Mouse (Mus musculus): ENCODE results near the gene Pou5f1. TPM values are rescaled to one million over a fixed set of nuclear protein-coding genes. Genes with fewer than 3 reads are reported as not detected.
"Not testable (repeated sequence)": the region's sequence is repeated elsewhere in the genome, so short reads cannot be mapped to it uniquely, and the experiment has no call there.

The Pou5f1 gene
- polyA plus RNA-seq, 1 experiment from 2014 or later, result not detected

- Histone ChIP-seq H3K27me3 (ENCODE audit: low read depth, poor library complexity, severe bottlenecking) (peaks cover 61% of the 10 kb centered on the region), H3K27ac (replicated peaks) (no peak overlapping the region), H3K4me1 (peaks cover 29% of the 10 kb centered on the region), H3K4me3 (no peak overlapping the region), H3K36me3 (no peaks in the 10 kb centered on the region), H3K9me3 (replicated peaks) (no peaks in the 10 kb centered on the region)
- 1% methylated on average over 6 of the region's 6 CpGs for WGBS
- no peak for DNase-seq (ENCODE audit: low spot score)
Observed at GRCm38 (mm10) chr17:35502226-35502625, 3.6 kb upstream of the Pou5f1 start.

GRCm38 (mm10) chr17:35502762-35503161, 3.1 kb upstream of the Pou5f1 start:
- H3K36me3 ChIP-seq, result no peaks in the 10 kb centered on the region
- H3K9me3 ChIP-seq (replicated peaks), result no peaks in the 10 kb centered on the region
- 28% methylated on average over 5 of the region's 5 CpGs for WGBS
- DNase-seq (ENCODE audit: low spot score), result no peak
- H3K27ac ChIP-seq (replicated peaks), result no peak overlapping the region
- H3K4me3 ChIP-seq, result no peak overlapping the region
- peaks cover 32% of the 10 kb centered on the region for H3K4me1 ChIP-seq
- H3K27me3 ChIP-seq (ENCODE audit: low read depth, poor library complexity, severe bottlenecking), result peaks cover 67% of the 10 kb centered on the region

GRCm38 (mm10) chr17:35503849-35504248, 2.0 kb upstream of the Pou5f1 start:
- Histone ChIP-seq H3K36me3 (no peaks in the 10 kb centered on the region), H3K4me1 (peaks cover 33% of the 10 kb centered on the region), H3K27ac (replicated peaks) (no peak overlapping the region), H3K27me3 (ENCODE audit: low read depth, poor library complexity, severe bottlenecking) (peaks cover 78% of the 10 kb centered on the region), H3K9me3 (replicated peaks) (no peaks in the 10 kb centered on the region), H3K4me3 (no peak overlapping the region)
- WGBS, result 20% methylated on average over 5 of the region's 5 CpGs
- DNase-seq (ENCODE audit: low spot score), result no peak

GRCm38 (mm10) chr17:35504628-35505481, 963 bp upstream of the Pou5f1 start:
- WGBS, result 7% methylated on average over 8 of the region's 8 CpGs
- Histone ChIP-seq H3K4me1 (peaks cover 39% of the 10 kb centered on the region), H3K27ac (replicated peaks) (peak overlapping the region; percentile 18; the same call in 1 of the 2 replicates), H3K36me3 (no peaks in the 10 kb centered on the region), H3K9me3 (replicated peaks) (no peaks in the 10 kb centered on the region), H3K4me3 (no peak overlapping the region), H3K27me3 (ENCODE audit: low read depth, poor library complexity, severe bottlenecking) (peaks cover 87% of the 10 kb centered on the region)
- DNase-seq (ENCODE audit: low spot score), result no peak

GRCm38 (mm10) chr17:35506881-35507280, 1.1 kb downstream of the Pou5f1 start:
- no peak overlapping the region for H3K27ac ChIP-seq (replicated peaks)
- WGBS, result 9% methylated on average over 10 of the region's 10 CpGs
- H3K4me1 ChIP-seq, result peaks cover 39% of the 10 kb centered on the region
- no peak for DNase-seq (ENCODE audit: low spot score)
- no peaks in the 10 kb centered on the region for H3K36me3 ChIP-seq
- H3K9me3 ChIP-seq (replicated peaks), result no peaks in the 10 kb centered on the region
- H3K4me3 ChIP-seq, result no peak overlapping the region
- peaks cover 78% of the 10 kb centered on the region for H3K27me3 ChIP-seq (ENCODE audit: low read depth, poor library complexity, severe bottlenecking)

- Histone ChIP-seq H3K9me3 (replicated peaks) (no peaks in the 10 kb centered on the region), H3K36me3 (peaks cover 7% of the 10 kb centered on the region), H3K4me1 (peaks cover 31% of the 10 kb centered on the region), H3K4me3 (no peak overlapping the region), H3K27ac (replicated peaks) (no peak overlapping the region), H3K27me3 (ENCODE audit: low read depth, poor library complexity, severe bottlenecking) (peaks cover 69% of the 10 kb centered on the region)
- 22% methylated on average over 13 of the region's 13 CpGs for WGBS
- no peak for DNase-seq (ENCODE audit: low spot score)
Observed at GRCm38 (mm10) chr17:35507556-35508260, 1.9 kb downstream of the Pou5f1 start.

GRCm38 (mm10) chr17:35508279-35508678, 2.5 kb downstream of the Pou5f1 start:
- H3K27me3 ChIP-seq (ENCODE audit: low read depth, poor library complexity, severe bottlenecking), result peaks cover 65% of the 10 kb centered on the region
- DNase-seq (ENCODE audit: low spot score); H3K9me3 ChIP-seq (replicated peaks); H3K4me3 ChIP-seq; H3K27ac ChIP-seq (replicated peaks): not testable (repeated sequence)
- 53% methylated on average over 5 of the region's 5 CpGs for WGBS
- peaks cover 13% of the 10 kb centered on the region for H3K36me3 ChIP-seq
- H3K4me1 ChIP-seq, result peaks cover 30% of the 10 kb centered on the region

GRCm38 (mm10) chr17:35509284-35509683, 3.5 kb downstream of the Pou5f1 start:
- Histone ChIP-seq H3K4me1 (peaks cover 27% of the 10 kb centered on the region), H3K36me3 (peaks cover 18% of the 10 kb centered on the region), H3K9me3 (replicated peaks) (no peaks in the 10 kb centered on the region), H3K27me3 (ENCODE audit: low read depth, poor library complexity, severe bottlenecking) (peaks cover 55% of the 10 kb centered on the region), H3K4me3 (no peak overlapping the region), H3K27ac (replicated peaks) (no peak overlapping the region)
- 37% methylated on average over 8 of the region's 8 CpGs for WGBS
- DNase-seq (ENCODE audit: low spot score), result peak; percentile 44

- H3K4me1 ChIP-seq, result peaks cover 40% of the 10 kb centered on the region
- H3K36me3 ChIP-seq, result peaks cover 22% of the 10 kb centered on the region
- no peak overlapping the region for H3K27ac ChIP-seq (replicated peaks)
- DNase-seq (ENCODE audit: low spot score), result no peak
- peaks cover 25% of the 10 kb centered on the region for H3K27me3 ChIP-seq (ENCODE audit: low read depth, poor library complexity, severe bottlenecking)
- H3K4me3 ChIP-seq, result no peak overlapping the region
- 95% methylated on average over 7 of the region's 7 CpGs for WGBS
- H3K9me3 ChIP-seq (replicated peaks), result no peaks in the 10 kb centered on the region
Observed at GRCm38 (mm10) chr17:35512916-35513626, 7.3 kb downstream of the Pou5f1 start.

- Histone ChIP-seq H3K36me3 (peaks cover 22% of the 10 kb centered on the region), H3K4me1 (peaks cover 46% of the 10 kb centered on the region), H3K27me3 (ENCODE audit: low read depth, poor library complexity, severe bottlenecking) (peaks cover 17% of the 10 kb centered on the region), H3K27ac (replicated peaks) (peak overlapping the region; percentile 58), H3K4me3 (peak overlapping the region; percentile 75; the same call in 1 of the 2 replicates), H3K9me3 (replicated peaks) (no peaks in the 10 kb centered on the region)
- DNase-seq (ENCODE audit: low spot score), result peak; percentile 77
- WGBS, result 21% methylated on average over 2 of the region's 2 CpGs
Observed at GRCm38 (mm10) chr17:35513886-35514285, 8.1 kb downstream of the Pou5f1 start.

GRCm38 (mm10) chr17:35514756-35515155, 8.9 kb downstream of the Pou5f1 start:
- 58% methylated on average over 6 of the region's 6 CpGs for WGBS
- peak overlapping the region; percentile 75 for H3K4me3 ChIP-seq
- peaks cover 22% of the 10 kb centered on the region for H3K36me3 ChIP-seq
- H3K9me3 ChIP-seq (replicated peaks), result no peaks in the 10 kb centered on the region
- H3K27me3 ChIP-seq (ENCODE audit: low read depth, poor library complexity, severe bottlenecking), result peaks cover 8% of the 10 kb centered on the region; the same call in 1 of the 2 replicates
- peak overlapping the region; percentile 58 for H3K27ac ChIP-seq (replicated peaks)
- no peak for DNase-seq (ENCODE audit: low spot score)
- H3K4me1 ChIP-seq, result peaks cover 39% of the 10 kb centered on the region

- no peaks in the 10 kb centered on the region for H3K9me3 ChIP-seq (replicated peaks)
- H3K27me3 ChIP-seq (ENCODE audit: low read depth, poor library complexity, severe bottlenecking), result 0 out of 2 replicates have a peak, but pooled peaks cover 8% of the 10 kb centered on the region
- peaks cover 39% of the 10 kb centered on the region for H3K4me1 ChIP-seq
- DNase-seq (ENCODE audit: low spot score), result peak; percentile 56
- H3K27ac ChIP-seq (replicated peaks), result peak overlapping the region; percentile 88
- H3K4me3 ChIP-seq, result peak overlapping the region; percentile 75
- peaks cover 33% of the 10 kb centered on the region for H3K36me3 ChIP-seq
- 7% methylated on average over 25 of the region's 25 CpGs for WGBS
Observed at GRCm38 (mm10) chr17:35515911-35516640, 10.3 kb downstream of the Pou5f1 start.

Measured in midbrain, embryonic 10.5 days (tissue).